Mouse (Mus musculus) bone marrow macrophage, adult 2 months (primary cell): ENCODE results near the gene Gatad1.

Experiments
- CTCF ChIP-seq: IDR thresholded peaks from 2 replicates; pipeline ENCODE4 v1.5.1; 2012; ENCODE audit warnings: low read depth, mild to moderate bottlenecking, low read length, moderate library complexity
- POLR2A ChIP-seq: IDR thresholded peaks from 2 replicates; pipeline ENCODE4 v1.6.1; 2012; ENCODE audit warnings: mild to moderate bottlenecking, low read depth, low read length, borderline replicate concordance

DNA sequence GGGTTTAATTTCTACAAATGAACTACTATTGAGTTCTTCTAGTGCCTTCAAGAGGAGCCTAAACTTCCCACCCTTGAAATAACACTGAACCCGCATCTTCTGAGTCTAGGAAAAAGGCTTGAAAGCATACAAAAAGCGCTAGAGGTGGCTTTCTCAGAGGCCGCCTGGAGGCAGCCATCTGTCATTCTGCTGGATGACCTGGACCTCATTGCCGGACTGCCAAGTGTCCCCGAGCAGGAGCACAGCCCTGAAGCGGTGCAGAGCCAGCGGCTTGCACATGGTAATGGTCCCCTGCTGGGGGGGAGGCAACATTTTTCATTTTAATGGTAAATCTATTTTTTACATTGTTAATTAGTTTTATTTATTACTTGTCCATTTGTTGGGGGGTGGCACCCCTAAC is 36.5 kb downstream of the Gatad1 start:
- TF ChIP-seq CTCF (no peak), POLR2A (no peak)
